Mouse (Mus musculus) brain, embryonic 14.5 days (tissue): ENCODE data around the gene Plscr5.

ENCODE experiments used
- CTCF ChIP-seq: fragments of 200-500 bp; IDR thresholded peaks from 2 replicates; pipeline ENCODE4 v1.5.1; 2012; ENCODE audit warnings: inconsistent platforms, mild to moderate bottlenecking, moderate library complexity, borderline replicate concordance; ENCODE audit not compliant: insufficient read depth, insufficient read length; ENCODE audit errors: extremely low read depth
- POLR2A ChIP-seq: fragments of 200-500 bp; IDR thresholded peaks from 2 replicates; pipeline ENCODE4 v1.6.1; 2012; ENCODE audit warnings: mild to moderate bottlenecking, inconsistent platforms, borderline replicate concordance; ENCODE audit not compliant: poor library complexity, insufficient read depth, insufficient read length, severe bottlenecking; ENCODE audit errors: extremely low read depth

DNA sequence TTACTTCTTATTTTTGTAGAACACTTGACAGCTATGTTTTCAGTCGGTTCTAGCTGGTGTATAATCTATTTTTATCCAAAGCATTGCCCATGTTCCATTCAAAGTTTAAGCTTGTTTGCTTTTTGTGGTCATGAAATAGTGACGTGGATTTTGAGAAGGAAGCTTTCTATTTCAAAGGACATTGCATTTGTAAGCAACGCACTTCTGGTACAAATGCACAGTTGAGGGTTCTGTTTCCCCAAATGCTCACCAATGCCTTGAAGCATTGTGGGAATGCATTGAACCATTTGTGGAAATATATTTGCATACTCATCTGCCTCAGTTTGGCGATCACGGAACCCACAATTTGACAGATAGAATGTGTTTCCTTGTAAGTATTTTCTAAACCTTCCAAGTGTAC is 60.0 kb downstream of the Plscr5 start:
- no peak for TF ChIP-seq CTCF
- TF ChIP-seq POLR2A: no peak
